ENCODE assay signal across 8 mouse cellular contexts in the genomic region with DNA sequence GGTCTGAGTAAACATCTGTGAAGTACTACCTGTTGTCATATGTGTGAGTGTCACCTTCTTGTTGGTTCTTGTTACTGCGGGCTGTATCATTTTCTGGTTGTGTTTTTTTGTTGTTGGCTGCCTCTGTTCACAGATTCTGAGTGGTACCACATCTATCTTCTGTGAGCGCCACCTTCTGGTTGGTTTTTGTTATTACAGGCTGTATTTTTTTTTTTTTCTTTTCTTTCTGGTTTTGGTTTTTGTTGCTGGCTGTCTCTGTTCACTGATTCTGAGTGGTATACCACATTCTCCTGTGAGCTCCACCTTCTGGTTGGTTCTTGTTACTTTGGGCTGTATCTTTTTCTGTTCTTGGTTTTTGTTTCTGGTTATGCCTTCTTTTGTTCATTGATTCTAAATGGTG. TPM values are rescaled to one million over a fixed set of nuclear protein-coding genes. Genes with fewer than 3 reads are reported as not detected.
DNase-seq lines count a peak whose midpoint lies in the region.

No protein-coding gene starts in this region.

- DNase-seq in cerebellum, adult 9-10 months = peak; percentile 5
- no peak for DNase-seq in cerebellum, postnatal 36 days
- peak; percentile 7 to 20 for DNase-seq in left cerebral cortex, postnatal 25 days (ENCODE audit: low spot score in 2 of 2)
- no peak for DNase-seq in left cerebral cortex, postnatal 10 days (ENCODE audit: extremely low spot score in 1 of 2, low spot score in 2 of 2)
- DNase-seq in ZHBTc4 (ENCODE audit: low read depth, low spot score) = peak; percentile 56
- peak; percentile 1 for DNase-seq in lung, postnatal 14 days
- DNase-seq in kidney, postnatal 10 days = no peak
- DNase-seq in cerebellum, adult 11-12 months = no peak

- intact Hi-C loops in left cerebral cortex, postnatal 25 days (cut with DNase I) = no loop called here
- intact Hi-C loops in left cerebral cortex, postnatal 10 days (cut with DNase I) = no loop called here

RNA-seq across cellular contexts. Expression of a gene that starts 44.2 kb away (rescaled TPM):
- total RNA-seq in left cerebral cortex, postnatal 25 days (2021) = not detected
- not detected for total RNA-seq in left cerebral cortex, postnatal 10 days (2021)

RNA-seq across cellular contexts. Expression of a gene that starts 50.0 kb away (rescaled TPM):
- total RNA-seq in left cerebral cortex, postnatal 25 days (2021) = not detected
- under 1 TPM; 0.17 to 0.18 TPM for total RNA-seq in left cerebral cortex, postnatal 10 days (2021)

Comparison
In these comparisons a context has a peak if more than half of its experiments do, and no peak if none do; other contexts are left out.
1. DNase-seq: peak in cerebellum, adult 9-10 months (single experiment), left cerebral cortex, postnatal 25 days (2 of 2), ZHBTc4 (single experiment) and lung, postnatal 14 days (single experiment); none in cerebellum, postnatal 36 days (0 of 2), left cerebral cortex, postnatal 10 days (0 of 2), kidney, postnatal 10 days (single experiment) and cerebellum, adult 11-12 months (single experiment).